Mouse (Mus musculus) C2C12 (cell line): ENCODE measurements at regions not wholly inside any gene's neighbourhood (a gene's known extent, or its start where the extent isn't known, plus 50 kb on each side); places are given as distances from the start of the nearest gene placed in this dataset.
"Not testable (repeated sequence)": the region's sequence is repeated elsewhere in the genome, so short reads cannot be mapped to it uniquely, and the experiment has no call there.

ENCODE experiments used
- CEBPB ChIP-seq: IDR thresholded peaks from one replicate; pipeline ENCODE4 v1.6.1; 2011; ENCODE audit warnings: low read depth, mild to moderate bottlenecking, control low read depth, moderate library complexity
- CTCF ChIP-seq: IDR thresholded peaks from one replicate; pipeline ENCODE4 v1.5.1; 2011; ENCODE audit not compliant: control insufficient read depth, insufficient read depth, insufficient read length
- FOSL1 ChIP-seq: IDR thresholded peaks from one replicate; pipeline ENCODE4 v1.8.0; 2011; ENCODE audit warnings: mild to moderate bottlenecking, low read length; ENCODE audit not compliant: poor library complexity, insufficient read depth, severe bottlenecking
- MAX ChIP-seq: IDR thresholded peaks from one replicate; pipeline ENCODE4 v1.6.1; 2011; ENCODE audit warnings: mild to moderate bottlenecking, control low read depth
- MYOD1 ChIP-seq: IDR thresholded peaks from one replicate; pipeline ENCODE4 v1.6.1; 2011; ENCODE audit warnings: low read depth; ENCODE audit not compliant: control insufficient read depth, insufficient read length
- MYOG ChIP-seq: IDR thresholded peaks from one replicate; pipeline ENCODE4 v1.6.1; 2011; ENCODE audit not compliant: control insufficient read depth, insufficient read length; ENCODE audit errors: extremely low read depth
- USF1 ChIP-seq: IDR thresholded peaks from one replicate; pipeline ENCODE4 v1.6.1; 2011; ENCODE audit warnings: low read depth, mild to moderate bottlenecking, control low read depth, moderate library complexity

DNA sequence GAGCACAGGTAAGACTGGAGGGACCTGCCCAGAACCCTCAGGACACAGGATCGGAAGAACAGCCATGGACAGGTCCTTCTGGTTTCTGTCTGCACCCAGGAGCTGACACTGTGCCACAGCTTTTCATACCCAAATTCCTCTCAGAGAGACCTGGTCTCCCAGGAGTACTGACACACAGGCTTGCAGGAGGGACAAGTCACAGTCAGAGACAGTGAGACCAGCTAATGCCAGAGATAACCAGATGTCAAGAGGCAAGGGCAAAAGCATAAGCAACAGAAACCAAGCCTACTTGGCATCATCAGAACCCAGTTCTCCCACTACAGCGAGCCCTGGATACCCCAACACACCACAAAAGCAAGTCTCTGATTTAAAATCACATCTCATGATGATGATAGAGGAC is 122.3 kb downstream of the Gm31371 start:
- not testable (repeated sequence) for TF ChIP-seq MAX, CTCF, MYOD1, USF1, CEBPB, FOSL1, MYOG
